Mouse (Mus musculus) ES-Bruce4 (cell line): ENCODE results near the gene Cacna1a.

ENCODE experiments used
- CTCF ChIP-seq: IDR thresholded peaks from one replicate; pipeline ENCODE4 v1.8.1; 2011; ENCODE audit warnings: low read depth, low read length
- EP300 ChIP-seq: IDR thresholded peaks from 2 replicates; pipeline ENCODE4 v1.6.1; 2011; ENCODE audit warnings: low read depth, low read length; ENCODE audit not compliant: insufficient read depth

GRCm38 (mm10) chr8:84439813-84440212 is 51.6 kb downstream of the Cacna1a start:
- TF ChIP-seq CTCF, result no peak
- TF ChIP-seq EP300, result no peak
